Mouse (Mus musculus): ENCODE data around the gene Acot8.

Gene Acot8

DNA sequence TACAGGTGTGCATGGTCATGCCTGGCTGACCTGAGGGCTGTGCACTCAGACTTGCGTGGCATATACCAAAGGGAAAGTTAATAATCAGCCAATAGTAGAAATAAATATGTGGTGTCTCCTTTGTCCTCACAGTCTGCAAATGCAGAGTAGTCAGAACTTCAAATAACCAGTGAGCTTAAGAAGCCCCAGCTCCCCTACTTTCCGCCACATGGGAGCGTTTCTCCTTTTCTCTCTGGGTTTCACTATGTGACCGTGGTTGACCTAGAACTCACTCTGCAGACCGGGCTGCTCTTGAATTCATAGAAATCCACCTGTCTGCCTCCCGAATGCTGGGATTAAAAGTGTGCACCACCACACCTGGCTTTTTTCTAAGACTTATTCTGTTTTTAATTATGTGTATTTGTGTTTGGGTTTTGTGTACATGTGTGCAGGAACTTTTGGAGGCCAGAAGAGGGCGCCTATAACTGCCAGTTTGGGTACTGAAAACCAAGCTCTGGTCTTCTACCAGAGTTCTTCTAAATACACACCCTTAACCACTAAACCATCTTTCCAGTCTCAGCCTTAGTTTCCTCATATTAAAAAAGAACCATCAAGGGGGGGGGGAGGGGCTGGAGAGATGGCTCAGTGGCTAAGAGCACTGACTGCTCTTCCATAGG, 20.6 kb downstream of the Acot8 start:
- DNase-seq (ENCODE audit: low read depth): peak; percentile 74

DNA sequence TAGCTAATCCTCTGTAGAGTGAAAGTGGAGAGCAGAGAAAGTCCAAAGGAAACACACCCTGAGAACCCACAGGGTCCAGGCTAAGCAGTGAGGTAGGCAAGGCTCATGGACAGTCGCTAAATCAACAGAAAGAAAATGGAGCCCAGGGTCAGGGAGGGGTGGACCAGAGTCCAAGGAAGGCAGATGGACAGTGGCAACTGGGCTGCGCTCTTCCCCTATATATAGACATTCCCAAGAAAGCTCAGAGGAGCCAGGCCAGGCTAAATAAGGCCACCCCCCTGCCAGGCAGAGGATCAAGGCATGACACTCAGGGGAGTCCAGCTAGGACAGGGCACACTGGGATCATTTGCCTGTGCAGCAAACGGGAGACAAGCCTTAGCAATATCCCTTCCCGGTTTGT, 22.8 kb downstream of the Acot8 start:
- no peak for DNase-seq (ENCODE audit: low read depth)

DNA sequence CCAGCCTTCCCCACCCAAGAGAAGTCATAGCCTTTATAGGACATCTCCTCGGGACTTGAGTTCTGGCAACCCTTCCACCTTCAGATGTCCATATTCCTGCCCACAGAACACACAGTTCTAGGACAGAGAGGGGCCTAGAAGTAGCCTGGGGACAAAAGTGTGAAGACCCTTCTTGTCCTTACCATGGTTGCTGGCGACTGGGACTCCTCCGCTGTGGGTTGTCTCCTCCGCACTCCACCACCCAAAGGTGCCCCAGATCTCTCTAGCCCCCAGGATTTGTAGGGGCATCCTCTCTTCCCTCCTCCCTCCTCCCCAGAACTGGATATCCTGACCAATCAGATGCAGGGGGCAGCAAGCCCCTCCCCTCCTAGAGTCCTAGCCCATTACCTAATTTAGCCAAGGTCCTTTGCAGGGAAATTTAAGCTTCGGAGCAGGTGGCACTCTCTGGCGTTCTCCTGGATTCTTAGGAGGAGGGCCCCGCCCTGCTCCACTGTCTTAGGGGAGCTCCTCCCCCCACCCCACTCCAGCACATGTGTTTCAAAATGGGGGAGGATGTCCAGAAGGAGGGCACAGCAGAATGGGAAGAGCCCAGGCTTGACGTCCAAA, 25.1 kb downstream of the Acot8 start, which contains the start of gene Tnnc2:
Gene Tnnc2 (minus strand): TSS at position 487 of the 606 bp plus-strand sequence.
- DNase-seq (ENCODE audit: low read depth): no peak

DNA sequence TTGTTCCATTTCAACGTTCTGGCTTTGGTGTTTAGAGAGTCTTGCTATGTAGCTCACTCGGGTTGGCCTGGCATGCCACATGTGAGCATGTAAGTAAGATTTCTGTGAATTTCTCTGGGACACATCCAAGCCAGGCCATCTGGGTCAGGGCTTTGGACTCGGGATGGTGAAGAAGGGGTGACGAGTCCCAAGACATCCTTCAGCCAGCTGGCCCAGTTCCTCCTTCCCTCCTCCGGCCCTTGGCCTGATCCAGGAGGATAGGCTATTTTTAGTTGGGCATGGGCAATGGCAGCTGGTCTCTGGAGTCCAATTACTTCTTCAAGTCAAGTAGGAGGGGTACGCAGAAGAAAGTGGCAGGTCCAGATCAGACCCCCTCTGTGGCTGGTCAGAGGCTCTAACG, 25.9 kb downstream of the Acot8 start:
- DNase-seq (ENCODE audit: low read depth): no peak

DNA sequence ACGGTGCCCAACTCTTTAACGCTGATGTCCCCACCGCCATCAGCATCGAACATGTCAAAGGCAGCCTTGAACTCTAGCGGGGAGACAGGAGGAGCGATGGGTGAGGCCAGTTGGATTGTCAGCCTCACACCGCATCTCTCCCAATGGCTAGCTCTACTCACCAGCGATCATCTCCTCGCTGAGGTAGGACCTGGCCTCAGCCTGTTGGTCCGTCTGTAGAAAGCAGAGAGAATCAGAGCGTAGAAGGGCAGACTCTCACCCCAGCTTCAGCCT, 26.7 kb downstream of the Acot8 start:
- no peak for DNase-seq (ENCODE audit: low read depth)

DNA sequence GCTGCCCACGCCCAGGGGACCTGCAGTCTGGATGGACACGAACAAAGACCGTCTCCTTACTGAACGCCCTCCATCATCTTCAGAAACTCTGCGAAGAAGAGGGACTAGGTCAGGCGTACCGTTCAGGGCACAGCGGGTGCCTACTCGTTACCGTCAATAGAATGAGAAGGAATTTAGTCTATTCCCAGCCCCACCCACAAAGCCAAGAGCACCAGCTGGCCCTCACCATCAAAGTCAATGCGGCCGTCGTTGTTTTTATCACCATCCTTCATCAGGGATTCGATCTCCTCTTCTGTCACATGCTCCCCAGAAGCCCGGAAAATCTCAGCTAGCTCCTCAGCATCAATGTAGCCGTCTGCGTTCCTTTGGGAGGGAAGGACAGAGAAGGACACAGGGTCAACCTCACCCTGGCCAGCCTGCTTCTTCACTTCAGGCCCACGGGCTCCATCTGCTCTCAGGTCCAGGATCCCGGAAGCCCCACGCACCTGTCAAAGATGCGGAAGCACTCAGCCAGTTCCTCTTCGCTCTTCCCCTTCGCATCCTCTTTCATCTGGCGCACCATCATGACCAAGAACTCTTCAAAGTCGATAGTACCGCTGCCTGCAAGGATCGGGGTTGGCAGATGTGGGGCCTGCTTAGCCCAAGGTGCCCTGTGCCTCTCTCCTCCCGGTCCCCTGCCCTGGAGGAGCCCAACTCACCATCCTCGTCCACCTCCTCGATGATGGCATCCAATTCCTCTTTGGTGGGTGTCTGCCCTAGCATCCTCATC, 27.3 kb downstream of the Acot8 start:
- no peak for DNase-seq (ENCODE audit: low read depth)

DNA sequence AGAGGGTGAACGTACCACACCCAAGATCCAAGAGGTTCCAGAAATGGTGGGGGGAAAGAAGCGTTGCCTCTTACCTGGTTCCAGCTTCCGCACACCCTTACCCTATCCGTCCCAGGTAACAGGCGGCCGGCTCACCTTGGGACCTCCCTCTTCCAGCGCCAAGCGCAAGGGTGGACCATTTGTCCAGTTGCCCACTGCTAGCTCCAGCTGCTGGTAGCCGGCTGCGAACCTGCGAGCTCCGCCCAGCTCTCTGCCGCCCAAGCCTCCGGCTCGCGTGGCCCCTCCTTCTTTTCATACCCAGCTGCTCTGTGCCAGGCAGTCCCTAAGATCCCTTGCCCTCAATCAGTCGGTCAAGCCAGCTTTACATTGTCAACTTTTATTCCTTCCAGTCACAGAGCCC, 27.9 kb downstream of the Acot8 start:
- DNase-seq (ENCODE audit: low read depth): no peak

DNA sequence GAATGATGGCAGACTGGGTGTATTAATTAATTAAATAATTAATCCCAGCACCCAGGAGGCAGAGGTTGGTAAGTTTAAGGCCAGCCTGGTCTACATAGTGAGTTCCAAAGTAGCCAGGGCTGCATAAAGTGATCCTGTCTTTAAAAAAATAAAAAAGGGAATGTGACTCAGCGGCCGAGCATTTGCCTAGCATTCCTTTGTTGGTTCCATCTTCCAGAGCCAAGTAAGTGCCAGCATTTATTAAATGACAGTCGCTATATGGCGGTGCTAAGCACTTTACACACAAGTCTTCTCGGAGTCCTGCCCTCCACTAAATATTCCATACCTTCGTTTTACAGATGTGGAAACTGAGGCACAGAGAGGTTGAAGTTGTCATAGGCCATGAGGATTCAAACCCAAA, 28.6 kb downstream of the Acot8 start:
- no peak for DNase-seq (ENCODE audit: low read depth)

DNA sequence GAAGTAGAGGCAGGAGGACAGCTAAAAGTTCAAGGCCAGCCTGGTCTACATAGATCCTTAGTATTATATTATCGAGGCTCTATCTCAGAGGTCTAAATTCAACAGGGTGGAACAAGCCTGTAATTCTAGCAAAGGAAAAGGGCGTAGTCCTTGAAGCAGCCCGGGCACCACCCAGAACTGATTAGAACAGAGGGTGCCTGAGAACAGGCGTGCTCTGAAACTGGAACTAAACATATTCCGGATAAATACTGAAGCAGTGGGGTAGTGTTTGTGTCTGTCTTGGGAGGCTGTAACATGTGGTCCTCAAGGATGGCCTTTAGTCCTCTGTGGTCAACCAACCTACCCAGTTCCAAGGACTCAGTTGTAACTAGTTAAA, 30.7 kb downstream of the Acot8 start:
- no peak for DNase-seq (ENCODE audit: low read depth)

DNA sequence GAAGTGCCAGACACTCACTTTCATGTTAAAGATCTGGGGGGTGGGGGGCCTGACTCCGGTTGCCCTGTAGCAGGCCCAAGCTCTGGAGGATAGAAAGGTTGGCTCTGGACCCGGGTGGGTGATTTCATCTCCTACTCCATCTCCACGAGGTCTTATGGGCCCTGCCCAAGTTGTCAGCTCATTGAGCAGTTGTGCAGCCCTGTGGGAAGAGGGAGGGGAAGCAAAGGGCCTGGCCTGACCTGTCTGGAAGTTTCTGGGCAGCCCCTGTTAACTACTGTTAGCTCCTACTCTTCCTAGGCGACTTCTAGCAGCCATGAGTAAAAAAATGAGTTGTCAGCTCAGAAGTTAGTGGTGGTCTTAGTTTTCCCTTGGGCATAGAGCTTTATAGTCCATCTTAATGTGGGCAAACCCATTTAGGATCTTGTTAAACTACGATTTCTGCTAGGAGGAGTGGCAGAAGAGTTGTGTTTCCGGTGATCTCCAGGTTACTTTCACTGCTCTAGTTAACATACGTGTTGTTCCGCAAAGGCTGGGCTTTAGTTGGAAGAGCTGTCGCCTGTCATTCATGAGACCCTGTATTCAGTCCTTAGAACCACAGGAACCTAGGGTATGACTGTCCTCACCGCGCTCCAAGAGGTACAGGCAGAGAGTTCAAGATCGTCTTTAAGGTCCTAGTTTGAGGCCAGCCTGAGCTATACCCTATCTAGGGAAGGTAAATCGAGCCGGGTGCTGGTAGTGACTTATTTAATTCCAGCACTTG, 31.3 kb downstream of the Acot8 start:
- no peak for DNase-seq (ENCODE audit: low read depth)

DNA sequence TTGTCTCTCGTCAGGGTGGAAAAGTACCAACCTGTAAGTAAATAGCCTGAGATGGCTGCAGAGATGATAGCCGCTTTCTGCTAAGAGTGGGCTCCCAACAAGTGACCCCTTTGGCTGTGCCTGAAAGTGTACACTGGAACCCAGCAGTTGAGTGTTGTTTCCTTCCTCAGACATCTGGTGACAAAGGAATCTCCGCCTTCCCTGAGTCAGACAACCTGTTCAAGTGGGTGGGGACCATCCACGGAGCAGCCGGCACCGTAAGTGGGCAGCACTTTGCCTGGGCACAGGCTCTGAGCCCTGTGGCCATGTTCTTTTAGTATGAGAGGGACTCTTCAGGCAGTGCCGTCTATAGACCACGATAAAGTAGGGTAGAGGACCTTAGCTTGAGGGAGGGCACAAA, 33.6 kb downstream of the Acot8 start:
- DNase-seq (ENCODE audit: low read depth): peak; percentile 54

DNA sequence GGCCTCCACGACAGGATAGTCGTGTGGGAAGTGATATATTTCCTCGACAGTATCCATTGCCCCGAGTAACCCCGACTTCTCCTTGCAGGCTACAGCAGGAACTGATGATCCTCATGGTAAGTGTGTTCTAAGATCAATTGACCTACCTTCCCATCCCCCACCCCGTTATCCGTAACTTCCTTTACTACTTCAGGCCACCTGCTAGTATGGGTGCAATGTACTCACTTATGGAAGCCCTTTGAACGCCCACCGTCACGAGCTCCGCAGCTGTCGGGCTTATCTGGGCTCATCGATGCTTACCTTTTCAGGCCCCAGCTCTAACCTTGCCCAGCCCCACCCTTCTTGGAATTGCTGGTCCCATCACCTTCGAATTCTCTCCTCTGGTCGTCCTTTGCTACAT, 34.4 kb downstream of the Acot8 start:
- DNase-seq (ENCODE audit: low read depth): peak; percentile 41

DNA sequence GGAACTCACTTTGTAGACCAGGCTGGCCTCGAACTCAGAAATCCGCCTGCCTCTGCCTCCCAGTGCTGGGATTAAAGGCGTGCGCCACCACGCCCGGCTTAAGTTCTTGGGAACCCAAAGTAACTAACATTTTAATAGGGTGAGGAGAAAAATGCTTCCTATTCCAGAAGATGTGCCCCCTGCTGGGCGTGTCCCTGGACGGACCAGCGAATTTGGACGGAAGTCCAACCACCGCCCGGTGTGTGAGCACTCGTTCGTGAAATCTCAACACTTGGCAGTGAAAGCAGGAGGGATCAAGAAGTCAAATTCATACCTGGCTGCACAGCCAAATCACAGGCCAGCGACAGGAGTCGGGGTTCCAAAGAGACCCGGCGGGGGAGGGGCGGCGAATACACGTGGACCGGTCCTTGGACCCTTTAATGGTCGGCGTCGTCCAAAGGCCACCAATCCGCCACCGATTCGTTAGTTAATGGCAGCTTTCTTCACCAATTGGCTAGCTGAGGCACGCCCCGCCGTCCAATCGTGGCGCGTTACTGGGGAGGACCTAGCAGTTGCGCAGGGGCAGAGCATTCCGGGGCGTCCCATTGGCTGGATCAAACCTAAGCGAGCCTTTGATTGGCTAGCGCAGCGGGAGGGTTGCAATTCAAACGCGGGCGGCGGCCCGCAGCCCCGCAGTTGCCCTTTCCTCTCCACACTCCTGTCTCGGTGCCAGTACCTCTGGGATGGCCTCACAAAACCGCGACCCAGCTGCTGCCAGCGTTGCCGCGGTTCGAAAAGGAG, 35.2 kb downstream of the Acot8 start, which contains the start of gene Ube2c:
Gene Ube2c (plus strand): TSS at position 641 of the 780 bp plus-strand sequence.
- peak; percentile 99 for DNase-seq (ENCODE audit: low read depth)

DNA sequence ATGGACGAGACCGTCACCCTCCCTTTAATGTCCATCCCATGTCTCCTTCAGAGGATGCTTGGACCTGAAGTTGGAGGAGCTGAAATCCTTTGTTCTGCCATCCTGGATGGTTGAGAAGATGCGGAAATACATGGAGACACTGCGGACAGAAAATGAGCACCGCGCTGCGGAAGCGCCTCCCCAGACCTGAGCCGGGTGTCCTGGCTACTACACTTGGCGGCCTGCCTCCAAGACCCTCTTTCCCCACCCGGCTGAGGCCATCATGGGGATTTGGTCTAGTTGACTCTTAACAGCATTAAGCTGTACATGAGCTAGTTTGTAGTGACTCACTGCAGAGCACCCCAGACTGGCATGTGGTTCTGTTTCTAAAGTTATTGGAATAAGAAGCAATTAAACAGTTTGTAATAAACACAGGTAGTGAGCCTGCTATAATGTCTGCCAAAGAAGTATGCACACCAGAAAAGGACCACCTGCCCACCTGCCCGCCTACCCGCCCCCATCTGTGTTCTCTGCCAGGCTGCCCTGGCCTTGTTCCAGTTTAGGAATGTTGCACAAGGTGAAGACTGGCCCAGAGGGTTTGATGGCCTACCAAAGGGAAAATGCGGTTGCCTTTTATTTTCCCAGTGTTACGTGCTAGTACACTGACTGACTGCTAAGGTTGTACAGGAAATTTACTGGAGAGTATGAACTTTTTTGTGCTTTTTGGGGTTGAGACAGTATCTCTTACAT, 36.7 kb downstream of the Acot8 start:
- no peak for DNase-seq (ENCODE audit: low read depth)

DNA sequence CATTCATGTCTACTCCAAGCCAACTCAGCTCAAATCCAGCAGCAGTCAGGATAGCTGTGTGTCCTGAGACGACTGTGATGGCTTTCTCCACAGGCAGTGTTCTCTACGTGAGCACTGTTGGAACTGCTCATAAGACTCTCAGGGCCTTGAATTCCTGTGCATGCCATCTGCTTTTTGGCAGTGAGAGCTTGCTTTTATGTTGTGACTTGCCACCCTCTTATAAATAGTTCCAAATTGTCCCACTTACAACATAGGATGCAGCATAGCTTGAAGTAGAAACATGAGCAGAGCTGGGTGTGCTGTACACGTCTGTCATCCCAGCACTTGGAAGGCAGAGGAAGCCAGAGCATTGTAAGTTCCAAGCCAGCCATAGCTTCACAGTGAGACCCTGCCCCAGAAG, 38.8 kb downstream of the Acot8 start:
- no peak for DNase-seq (ENCODE audit: low read depth)

DNA sequence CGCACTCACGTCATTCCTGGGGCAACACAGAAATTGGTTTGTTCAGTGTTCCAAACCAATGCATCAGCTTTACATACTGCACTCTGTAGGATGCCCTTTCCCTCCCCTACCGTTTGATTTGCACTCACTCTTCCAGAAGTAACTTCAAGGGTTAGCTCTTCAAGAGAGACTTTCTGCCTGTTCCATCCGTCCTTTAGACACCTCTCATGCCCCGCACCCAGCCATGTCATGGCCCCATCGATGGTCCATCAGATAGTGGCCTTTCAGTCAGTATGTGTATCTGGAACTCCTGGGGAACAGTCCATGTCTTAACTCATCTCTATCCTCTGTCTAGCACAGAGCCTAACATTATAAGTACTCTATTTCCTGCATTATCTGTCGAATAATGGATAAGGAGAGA, 42.1 kb downstream of the Acot8 start:
- no peak for DNase-seq (ENCODE audit: low read depth)

DNA sequence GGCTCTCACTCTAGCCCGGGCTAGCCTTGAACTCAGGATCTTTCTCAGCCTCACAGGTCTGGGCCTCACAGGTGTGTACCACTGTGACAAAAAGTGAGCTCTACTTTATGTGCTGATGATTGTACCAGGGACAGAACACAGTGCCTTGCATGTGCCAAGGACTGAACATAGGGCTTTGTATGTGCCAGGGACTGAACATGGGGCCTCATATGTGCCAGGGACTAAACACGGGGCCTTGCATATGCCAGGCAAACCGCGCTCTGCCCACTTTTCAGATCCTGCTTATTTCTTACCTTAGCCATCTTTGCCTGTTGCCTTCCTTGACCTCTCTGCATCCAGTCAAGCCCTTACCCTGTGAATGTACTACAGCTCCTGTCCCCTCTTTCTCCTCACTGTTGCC, 42.7 kb downstream of the Acot8 start:
- no peak for DNase-seq (ENCODE audit: low read depth)

DNA sequence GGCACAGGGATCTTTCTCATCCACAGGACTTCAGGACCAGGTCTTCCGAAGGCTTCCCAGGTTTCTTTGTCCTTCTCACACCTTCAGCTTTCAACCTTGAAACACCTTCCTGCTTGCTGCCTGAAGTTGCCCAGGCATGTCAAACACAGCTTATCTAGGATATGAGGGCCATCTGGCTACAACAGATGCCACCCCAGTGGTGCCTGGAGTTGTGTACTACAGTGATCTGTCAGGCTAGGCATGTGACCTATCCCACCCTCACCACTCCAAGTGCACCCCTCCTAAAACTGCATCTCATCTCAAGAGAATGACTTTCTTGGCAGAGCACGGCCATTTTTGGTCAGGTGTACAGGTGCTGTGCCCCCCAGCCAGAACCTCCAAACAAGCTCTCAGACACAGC, 43.2 kb downstream of the Acot8 start:
- DNase-seq (ENCODE audit: low read depth): no peak

DNA sequence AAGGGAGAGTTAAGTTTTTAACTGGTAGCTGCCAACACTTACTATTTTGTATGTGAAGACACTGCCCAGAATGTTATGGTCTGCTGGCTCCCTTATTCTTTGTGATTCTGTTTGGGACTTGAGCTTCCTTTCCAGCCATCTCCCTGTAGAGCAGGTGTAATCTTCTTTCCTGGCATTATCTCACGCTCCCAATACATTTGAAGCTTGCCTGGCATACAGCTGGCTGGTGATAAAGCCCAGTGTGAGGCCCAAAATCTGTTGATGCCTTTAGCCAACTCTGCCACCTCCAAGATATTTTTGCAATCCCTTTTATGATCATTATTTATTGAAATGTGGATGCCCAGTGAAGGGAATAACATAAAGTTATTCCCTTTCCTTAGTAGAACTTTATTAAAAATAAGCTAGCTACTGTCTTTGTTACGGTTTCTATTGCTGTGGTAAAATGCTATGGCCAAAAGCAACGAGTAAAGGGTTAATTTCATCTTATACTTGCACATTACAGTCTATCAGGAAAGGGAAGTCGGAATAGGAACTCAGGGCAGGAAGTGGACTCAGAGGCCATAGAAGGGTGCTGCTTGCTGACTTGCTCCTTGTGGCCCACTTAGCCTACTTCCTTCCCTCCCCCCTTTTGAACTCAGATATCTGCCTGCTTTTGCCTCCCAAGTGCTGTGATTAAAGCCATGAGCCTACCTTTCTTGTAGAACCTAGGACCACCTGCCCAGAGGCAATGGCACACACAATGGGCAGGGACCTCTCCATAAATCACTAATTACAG, 44.4 kb downstream of the Acot8 start:
- peak; percentile 54 for DNase-seq (ENCODE audit: low read depth)

DNA sequence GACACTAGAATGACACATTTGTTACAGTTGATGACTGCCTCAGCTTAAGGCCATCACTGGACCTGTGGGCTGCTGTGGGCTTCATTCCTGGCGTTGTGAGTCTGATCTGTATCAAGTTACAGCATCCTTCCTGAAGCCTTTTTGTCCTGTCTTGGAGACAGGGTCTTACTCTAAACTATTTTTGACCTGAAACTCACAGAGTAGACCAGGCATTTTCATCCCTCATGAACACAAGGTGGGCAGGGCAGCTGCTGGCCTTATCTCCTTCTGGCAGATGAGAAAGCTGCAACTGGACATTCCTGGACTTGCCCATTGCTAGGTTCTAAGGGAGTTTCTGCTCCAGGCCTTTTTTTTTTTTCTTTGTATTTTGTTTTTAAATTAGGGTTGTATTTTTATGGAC, 46.0 kb downstream of the Acot8 start:
- DNase-seq (ENCODE audit: low read depth): no peak

DNA sequence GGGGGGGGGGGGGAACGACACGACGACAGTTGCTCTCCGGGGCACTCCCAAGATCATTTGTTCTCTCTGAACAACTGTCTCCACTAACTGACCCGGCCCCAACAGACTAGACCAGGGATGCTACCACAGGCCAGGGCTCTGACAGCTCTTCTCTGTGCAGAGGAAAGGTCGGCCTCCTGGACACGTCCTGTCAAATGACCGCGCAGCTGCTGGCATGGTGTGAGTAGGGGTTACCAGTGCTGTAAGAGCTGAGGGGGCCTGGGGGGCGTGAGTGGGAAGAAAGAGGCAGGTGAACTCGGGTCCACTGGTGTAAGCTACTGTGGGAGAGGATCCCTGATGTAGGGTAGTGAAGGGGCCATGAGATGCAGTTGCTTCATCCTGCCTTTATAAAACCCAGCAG, 46.8 kb downstream of the Acot8 start:
- no peak for DNase-seq (ENCODE audit: low read depth)

Data from 416B (cell line).